Mouse (Mus musculus): ENCODE results near the gene Abcd3.

DNA sequence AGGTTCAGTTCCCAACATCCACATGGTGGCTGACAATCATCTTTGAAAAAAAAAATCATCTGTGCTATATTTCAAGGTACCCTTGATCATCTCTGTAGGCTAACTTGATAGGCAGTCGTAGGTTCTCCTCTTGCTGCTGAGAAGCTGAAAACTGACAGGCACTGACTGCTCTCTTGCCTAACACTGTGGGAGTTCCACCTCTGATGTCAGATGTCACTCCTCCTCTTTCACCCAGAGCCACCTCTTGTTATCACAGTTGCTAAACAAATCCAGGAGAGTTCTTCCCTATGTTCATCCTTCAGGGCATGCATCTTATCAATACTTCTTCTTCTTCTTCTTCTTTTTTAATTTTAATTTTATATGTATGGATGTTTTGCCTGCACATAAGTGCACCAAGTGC is 10.0 kb upstream of the Abcd3 start:
- no peak for TF ChIP-seq CTCF (IDR thresholded peaks at IDR 0.05; ENCODE audit: insufficient read depth, low read depth, low read length)
- TF ChIP-seq POLR2A (IDR thresholded peaks at IDR 0.05; ENCODE audit: insufficient read depth, low read depth, low read length) = no peak

Data from olfactory bulb, adult 2 months (tissue).